Mouse (Mus musculus) forebrain, embryonic 16.5 days (tissue): Measurements from ENCODE around the gene Gm20388. TPM values are rescaled to one million over a fixed set of nuclear protein-coding genes. Genes with fewer than 3 reads are reported as not detected.
A peak's percentile ranks its signal among the peaks of the same experiment; 100 is the strongest.

Experiments used
- ATAC-seq: fragments of 200-750 bp; cut with Nextera tagmentation; 2 replicates; pipeline ENCODE4 v1.8.0; 2017; ENCODE audit warnings: mild to moderate bottlenecking, moderate library complexity
- H3K27ac ChIP-seq: fragments of 300-500 bp; sonication (generic); 2 replicates; pipeline ENCODE4 v1.5.1; 2014; ENCODE audit warnings: low read length, control low read depth
- H3K27me3 ChIP-seq: fragments of 300-500 bp; sonication (generic); replicated peaks from 2 replicates; pipeline ENCODE4 v1.6.1; 2014; ENCODE audit warnings: low read length; ENCODE audit not compliant: control insufficient read depth, insufficient read depth
- H3K36me3 ChIP-seq: fragments of 300-500 bp; sonication (generic); 2 replicates; pipeline ENCODE4 v1.6.1; 2014; ENCODE audit not compliant: control insufficient read depth, insufficient read depth
- H3K4me1 ChIP-seq: fragments of 300-500 bp; sonication (generic); replicated peaks from 2 replicates; pipeline ENCODE4 v1.6.1; 2014; ENCODE audit warnings: low read length; ENCODE audit not compliant: control insufficient read depth, insufficient read depth
- H3K4me2 ChIP-seq: fragments of 300-500 bp; sonication (generic); 2 replicates; pipeline ENCODE4 v1.6.1; 2014; ENCODE audit warnings: mild to moderate bottlenecking, low read length, control low read depth
- H3K4me3 ChIP-seq: fragments of 300-500 bp; sonication (generic); replicated peaks from 2 replicates; pipeline ENCODE4 v1.5.1; 2014; ENCODE audit warnings: mild to moderate bottlenecking, low read length, control low read depth
- H3K9ac ChIP-seq: fragments of 300-500 bp; sonication (generic); replicated peaks from 2 replicates; pipeline ENCODE4 v1.6.1; 2014; ENCODE audit warnings: low read depth, low read length, control low read depth
- H3K9me3 ChIP-seq: fragments of 300-500 bp; sonication (generic); 2 replicates; pipeline ENCODE4 v1.6.1; 2016; ENCODE audit warnings: low read length; ENCODE audit not compliant: control insufficient read depth
- WGBS: fragments of 180-500 bp; shearing (Covaris S2); extraction: QIAGEN DNeasy Blood & Tissue Kit; methylation state at CpG from one replicate; pipeline ENCODE4 v1.1.7; 2014; 5-methylcytosine and 5-hydroxymethylcytosine counted together
- polyA plus RNA-seq: library from polyadenylated mRNA; unstranded; fragments of >200 nt; fragmentation: Nextera tagmentation; extraction: Ambion mirVana; gene quantifications from 2 replicates; pipeline ENCODE4 v1.2.1, GENCODE M21; 2015

The Gm20388 gene
- polyA plus RNA-seq, 1 experiment from 2014 or later = 4.7 TPM

GRCm38 (mm10) chr8:123827523-123827922, 3916.9 kb downstream of the Gm20388 start:
- Histone ChIP-seq H3K36me3 (peaks cover 14% of the 10 kb centered on the region), H3K27me3 (no peaks in the 10 kb centered on the region), H3K9ac (no peak overlapping the region), H3K9me3 (no peaks in the 10 kb centered on the region), H3K4me1 (no peaks in the 10 kb centered on the region), H3K4me2 (no peak overlapping the region), H3K4me3 (no peak overlapping the region), H3K27ac (no peak overlapping the region)
- no peak for ATAC-seq
- WGBS = 90% methylated on average over 13 of the region's 13 CpGs

GRCm38 (mm10) chr8:123832757-123833156, 3922.1 kb downstream of the Gm20388 start:
- H3K4me1 ChIP-seq = no peaks in the 10 kb centered on the region
- H3K9ac ChIP-seq = no peak overlapping the region
- no peak for ATAC-seq
- 96% methylated on average over 4 of the region's 4 CpGs for WGBS
- no peak overlapping the region for H3K4me2 ChIP-seq
- H3K9me3 ChIP-seq = no peaks in the 10 kb centered on the region
- no peaks in the 10 kb centered on the region for H3K27me3 ChIP-seq
- H3K36me3 ChIP-seq = peaks cover 36% of the 10 kb centered on the region
- no peak overlapping the region for H3K27ac ChIP-seq
- no peak overlapping the region for H3K4me3 ChIP-seq

GRCm38 (mm10) chr8:123835451-123835850, 3924.8 kb downstream of the Gm20388 start:
- WGBS = 60% methylated on average over 9 of the region's 9 CpGs
- H3K36me3 ChIP-seq = peaks cover 33% of the 10 kb centered on the region
- no peak overlapping the region for H3K9ac ChIP-seq

GRCm38 (mm10) chr8:123836354-123836753, 3925.7 kb downstream of the Gm20388 start:
- Histone ChIP-seq H3K9me3 (no peaks in the 10 kb centered on the region), H3K4me3 (no peak overlapping the region), H3K4me2 (no peak overlapping the region), H3K27me3 (no peaks in the 10 kb centered on the region), H3K4me1 (no peaks in the 10 kb centered on the region), H3K27ac (no peak overlapping the region), H3K9ac (no peak overlapping the region), H3K36me3 (peaks cover 30% of the 10 kb centered on the region)
- 76% methylated on average over 6 of the region's 6 CpGs for WGBS
- no peak for ATAC-seq

More at GRCm38 (mm10) chr8:123835451-123835850, 3924.8 kb downstream of the Gm20388 start:
- no peak overlapping the region for H3K27ac ChIP-seq
- H3K27me3 ChIP-seq = no peaks in the 10 kb centered on the region
- H3K4me2 ChIP-seq = no peak overlapping the region
- H3K4me1 ChIP-seq = no peaks in the 10 kb centered on the region
- H3K4me3 ChIP-seq = no peak overlapping the region
- H3K9me3 ChIP-seq = no peaks in the 10 kb centered on the region
- ATAC-seq = no peak

GRCm38 (mm10) chr8:123838496-123838895, 3927.9 kb downstream of the Gm20388 start:
- whole genome bisulfite sequencing = 78% methylated on average over 9 of the region's 9 CpGs

GRCm38 (mm10) chr8:123840578-123841345, 3930.1 kb downstream of the Gm20388 start:
- H3K9ac ChIP-seq = no peak overlapping the region
- no peaks in the 10 kb centered on the region for H3K9me3 ChIP-seq
- no peak overlapping the region for H3K27ac ChIP-seq
- H3K4me1 ChIP-seq = no peaks in the 10 kb centered on the region
- no peak for ATAC-seq
- peaks cover 5% of the 10 kb centered on the region for H3K36me3 ChIP-seq
- no peak overlapping the region for H3K4me2 ChIP-seq
- H3K4me3 ChIP-seq = no peak overlapping the region
- WGBS = 89% methylated on average over 15 of the region's 15 CpGs
- H3K27me3 ChIP-seq = no peaks in the 10 kb centered on the region

More at GRCm38 (mm10) chr8:123838496-123838895, 3927.9 kb downstream of the Gm20388 start:
- Histone ChIP-seq H3K4me2 (no peak overlapping the region), H3K9ac (no peak overlapping the region), H3K9me3 (no peaks in the 10 kb centered on the region), H3K4me1 (no peaks in the 10 kb centered on the region), H3K27ac (no peak overlapping the region), H3K27me3 (no peaks in the 10 kb centered on the region), H3K36me3 (peaks cover 13% of the 10 kb centered on the region), H3K4me3 (no peak overlapping the region)
- no peak for ATAC-seq

GRCm38 (mm10) chr8:123842086-123842485, 3931.4 kb downstream of the Gm20388 start:
- ATAC-seq = no peak
- H3K4me3 ChIP-seq = no peak overlapping the region
- 85% methylated on average over 12 of the region's 12 CpGs for WGBS

GRCm38 (mm10) chr8:123844341-123844740, 3933.7 kb downstream of the Gm20388 start:
- Histone ChIP-seq H3K4me2 (no peak overlapping the region), H3K9me3 (no peaks in the 10 kb centered on the region), H3K27ac (peak overlapping the region; percentile 1), H3K27me3 (no peaks in the 10 kb centered on the region), H3K36me3 (no peaks in the 10 kb centered on the region), H3K4me1 (no peaks in the 10 kb centered on the region), H3K9ac (no peak overlapping the region), H3K4me3 (no peak overlapping the region)
- no peak for ATAC-seq
- 70% methylated on average over 7 of the region's 7 CpGs for WGBS

More at GRCm38 (mm10) chr8:123842086-123842485, 3931.4 kb downstream of the Gm20388 start:
- H3K4me2 ChIP-seq = no peak overlapping the region
- H3K4me1 ChIP-seq = no peaks in the 10 kb centered on the region
- peaks cover 5% of the 10 kb centered on the region for H3K36me3 ChIP-seq
- H3K27ac ChIP-seq = no peak overlapping the region
- H3K9me3 ChIP-seq = no peaks in the 10 kb centered on the region
- H3K9ac ChIP-seq = no peak overlapping the region
- H3K27me3 ChIP-seq = no peaks in the 10 kb centered on the region

- H3K4me2 ChIP-seq = no peak overlapping the region
- WGBS = 92% methylated on average over 13 of the region's 13 CpGs
- H3K27ac ChIP-seq = peak overlapping the region; percentile 1; the same call in 1 of the 2 replicates
- no peak overlapping the region for H3K9ac ChIP-seq
- no peak overlapping the region for H3K4me3 ChIP-seq
- H3K4me1 ChIP-seq = no peaks in the 10 kb centered on the region
- H3K27me3 ChIP-seq = no peaks in the 10 kb centered on the region
- H3K36me3 ChIP-seq = no peaks in the 10 kb centered on the region
- H3K9me3 ChIP-seq = no peaks in the 10 kb centered on the region
- ATAC-seq = no peak
Observed at GRCm38 (mm10) chr8:123845114-123845513, 3934.5 kb downstream of the Gm20388 start.
